Mouse (Mus musculus): Measurements from ENCODE around the gene Pianp.

DNA sequence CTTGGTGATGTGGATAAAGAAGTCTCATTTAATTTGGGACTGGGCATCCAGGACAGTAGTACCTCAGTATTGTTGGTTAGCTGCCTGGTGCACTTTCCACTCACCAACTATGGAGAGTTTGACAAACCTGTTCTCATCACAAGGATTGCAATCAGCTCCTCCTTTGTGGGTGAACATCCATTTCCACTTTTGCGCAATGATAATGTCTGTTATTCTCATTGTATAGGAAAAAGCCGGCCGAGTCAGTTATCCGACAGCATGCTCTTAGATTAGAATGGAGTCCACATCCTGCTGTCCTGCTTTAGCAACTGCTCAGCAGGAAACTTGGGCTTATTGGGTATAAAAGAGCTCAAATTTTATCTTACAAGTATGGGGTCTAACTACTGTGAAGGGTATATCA is 42.2 kb downstream of the Pianp start:
- no peak for TF ChIP-seq POLR2A (IDR thresholded peaks at IDR 0.05; ENCODE audit: insufficient read depth, low read depth, low read length)
- TF ChIP-seq CTCF (IDR thresholded peaks at IDR 0.05): no peak
- TF ChIP-seq EP300 (IDR thresholded peaks at IDR 0.05; ENCODE audit: insufficient read depth, low read depth, low read length): no peak

Measured in heart, adult 2 months (tissue).